15 mouse cellular contexts compared by ENCODE assay signal in genomic region chr1:137746129-137746528, GRCm38 (mm10).
DNase-seq lines count a peak whose midpoint lies in the region.
"Had no signal": no experiment of that assay in that cellular context is flagged by ENCODE, and none has a peak within 500 bp of the region (broad histone marks: within the 10 kb centered on the region; RNA-seq: fewer than 3 reads in every experiment).

No protein-coding gene starts in this region.

- peak; percentile 17 to 22 for DNase-seq in frontal cortex, adult 2 months (ENCODE audit: extremely low spot score in 1 of 2, low spot score in 1 of 2)
- DNase-seq in frontal cortex, postnatal 25 days (ENCODE audit: low spot score in 2 of 2) = no peak
- peak; percentile 63 for DNase-seq in brain, adult 2 months (ENCODE audit: low read depth, low spot score)
- DNase-seq in telencephalon, adult 2 months (ENCODE audit: low read depth, low spot score) = peak; percentile 46
- DNase-seq in adrenal gland, postnatal 36 days = no peak
- DNase-seq: adrenal gland, adult 2 months; adrenal gland, postnatal 10 days; adrenal gland, postnatal 25 days; cerebellum, adult 11 months; cerebellum, adult 18-20 months; cerebellum, adult 8-10 months; cerebellum, adult 9-11 months; cerebellum, postnatal 14 days; cerebellum, postnatal 36 days; embryo, embryonic 11 days had no signal

Comparison
In these comparisons a context has a peak if more than half of its experiments do, and no peak if none do; other contexts are left out.
1. DNase-seq: peak in frontal cortex, adult 2 months (2 of 2), brain, adult 2 months (single experiment) and telencephalon, adult 2 months (single experiment); none in frontal cortex, postnatal 25 days (0 of 2) and adrenal gland, postnatal 36 days (0 of 2).